Comparison of ENCODE assay signal across 28 mouse cellular contexts in genomic region chr14:86067743-86068142, GRCm38 (mm10).
"Had no signal": no experiment of that assay in that cellular context is flagged by ENCODE, and none has a peak within 500 bp of the region (broad histone marks: within the 10 kb centered on the region; RNA-seq: fewer than 3 reads in every experiment).

No protein-coding gene starts in this region.

- H3K27ac ChIP-seq: left cerebral cortex, adult 2 months; limb, embryonic 10.5 days; limb, embryonic 12.5 days; limb, embryonic 13.5 days; limb, embryonic 15.5 days; liver, embryonic 12.5 days; liver, embryonic 13.5 days; liver, embryonic 14.5 days; liver, embryonic 15.5 days; lung, embryonic 15.5 days; macrophage; midbrain, embryonic 10.5 days; midbrain, embryonic 12.5 days; midbrain, embryonic 13.5 days; midbrain, embryonic 15.5 days; neural tube, embryonic 12.5 days had no signal

- H3K4me1 ChIP-seq: limb, embryonic 10.5 days; limb, embryonic 12.5 days; limb, embryonic 13.5 days; limb, embryonic 15.5 days; liver, embryonic 12.5 days; liver, embryonic 13.5 days; liver, embryonic 15.5 days; megakaryocyte, embryonic 14.5 days; midbrain, embryonic 12.5 days; neural tube, embryonic 12.5 days had no signal

- DNase-seq: liver; liver, embryonic 13.5 days; liver, postnatal 0 days; lung, adult 18-20 months; lung, postnatal 14 days; lung, postnatal 36 days; lung, postnatal 4 days; midbrain, embryonic 14.5 days had no signal

- H3K4me3 ChIP-seq: left cerebral cortex, adult 2 months; limb, embryonic 10.5 days; limb, embryonic 12.5 days; limb, embryonic 13.5 days; limb, embryonic 15.5 days; liver, embryonic 12.5 days; liver, embryonic 13.5 days; liver, embryonic 15.5 days; lung, embryonic 15.5 days; megakaryocyte, embryonic 14.5 days; midbrain, embryonic 10.5 days; midbrain, embryonic 12.5 days; midbrain, embryonic 13.5 days; midbrain, embryonic 15.5 days; myocyte; neural tube, embryonic 12.5 days had no signal

- H3K36me3 ChIP-seq: limb, embryonic 10.5 days; limb, embryonic 12.5 days; limb, embryonic 13.5 days; limb, embryonic 15.5 days; liver, embryonic 12.5 days; liver, embryonic 13.5 days; liver, embryonic 15.5 days; lung, embryonic 15.5 days; midbrain, embryonic 10.5 days; midbrain, embryonic 12.5 days; midbrain, embryonic 13.5 days; midbrain, embryonic 15.5 days; neural tube, embryonic 12.5 days had no signal

- H3K9me3 ChIP-seq: limb, embryonic 10.5 days; limb, embryonic 12.5 days; limb, embryonic 13.5 days; limb, embryonic 15.5 days; liver, embryonic 12.5 days; liver, embryonic 13.5 days; liver, embryonic 15.5 days; lung, embryonic 15.5 days; megakaryocyte, embryonic 14.5 days; midbrain, embryonic 10.5 days; midbrain, embryonic 12.5 days; midbrain, embryonic 13.5 days; midbrain, embryonic 15.5 days; neural tube, embryonic 12.5 days had no signal

- H3K4me2 ChIP-seq: limb, embryonic 12.5 days; limb, embryonic 13.5 days; limb, embryonic 15.5 days; liver, embryonic 11.5 days; liver, embryonic 12.5 days; liver, embryonic 13.5 days; liver, embryonic 15.5 days; lung, embryonic 14.5 days; lung, embryonic 15.5 days; midbrain, embryonic 11.5 days; midbrain, embryonic 12.5 days; midbrain, embryonic 13.5 days; midbrain, embryonic 15.5 days; neural tube, embryonic 12.5 days had no signal

- H3K9ac ChIP-seq: limb, embryonic 12.5 days; limb, embryonic 13.5 days; limb, embryonic 15.5 days; liver, embryonic 12.5 days; liver, embryonic 13.5 days; liver, embryonic 14.5 days; liver, embryonic 15.5 days; liver, postnatal 0 days; lung, embryonic 14.5 days; lung, embryonic 15.5 days; midbrain, embryonic 12.5 days; midbrain, embryonic 13.5 days; midbrain, embryonic 15.5 days; neural tube, embryonic 12.5 days had no signal

- H3K27me3 ChIP-seq: limb, embryonic 12.5 days; limb, embryonic 13.5 days; limb, embryonic 15.5 days; liver, embryonic 12.5 days; liver, embryonic 13.5 days; liver, embryonic 15.5 days; lung, embryonic 15.5 days; megakaryocyte, embryonic 14.5 days; midbrain, embryonic 12.5 days; midbrain, embryonic 13.5 days; midbrain, embryonic 15.5 days; neural tube, embryonic 12.5 days had no signal
